Mouse (Mus musculus): ENCODE data around the gene Card10.
"Not testable (repeated sequence)": the region's sequence is repeated elsewhere in the genome, so short reads cannot be mapped to it uniquely, and the experiment has no call there.

The Card10 gene

GRCm38 (mm10) chr15:78802776-78803391 is at the start of gene Card10:
Gene Card10, minus strand, starts transcription at chr15:78803042.
- no peak for DNase-seq

- DNase-seq = peak; percentile 92
Measured at GRCm38 (mm10) chr15:78851505-78852153, 48.8 kb upstream of the Card10 start.

- DNase-seq = no peak
Measured at GRCm38 (mm10) chr15:78850944-78851343, 48.1 kb upstream of the Card10 start.

GRCm38 (mm10) chr15:78850059-78850824 is 47.4 kb upstream of the Card10 start:
- peak; percentile 27 for DNase-seq

- no peak for DNase-seq
Measured at GRCm38 (mm10) chr15:78849485-78849884, 46.6 kb upstream of the Card10 start.

GRCm38 (mm10) chr15:78848467-78848866 is 45.6 kb upstream of the Card10 start:
- DNase-seq = peak; percentile 84

GRCm38 (mm10) chr15:78846805-78847204 is 44.0 kb upstream of the Card10 start:
- not testable (repeated sequence) for DNase-seq

GRCm38 (mm10) chr15:78846352-78846751 is 43.5 kb upstream of the Card10 start:
- DNase-seq = no peak

- DNase-seq = no peak
Measured at GRCm38 (mm10) chr15:78845867-78846266, 43.0 kb upstream of the Card10 start.

GRCm38 (mm10) chr15:78845321-78845720 is 42.5 kb upstream of the Card10 start:
- DNase-seq = no peak

- DNase-seq = no peak
Measured at GRCm38 (mm10) chr15:78844791-78845190, 41.9 kb upstream of the Card10 start.

- no peak for DNase-seq
Measured at GRCm38 (mm10) chr15:78843581-78844469, 41.0 kb upstream of the Card10 start.

GRCm38 (mm10) chr15:78842371-78843163 is 39.7 kb upstream of the Card10 start, which contains the start of gene Cdc42ep1:
Gene Cdc42ep1, plus strand, starts transcription at chr15:78842624.
- DNase-seq = no peak

- no peak for DNase-seq
Measured at GRCm38 (mm10) chr15:78841161-78841790, 38.4 kb upstream of the Card10 start.

- no peak for DNase-seq
Measured at GRCm38 (mm10) chr15:78840751-78841150, 37.9 kb upstream of the Card10 start.

- no peak for DNase-seq
Measured at GRCm38 (mm10) chr15:78840241-78840640, 37.4 kb upstream of the Card10 start.

- DNase-seq = no peak
Measured at GRCm38 (mm10) chr15:78839744-78840143, 36.9 kb upstream of the Card10 start.

GRCm38 (mm10) chr15:78836086-78836621 is 33.3 kb upstream of the Card10 start:
- no peak for DNase-seq

- peak; percentile 48 for DNase-seq
Measured at GRCm38 (mm10) chr15:78835200-78836085, 32.6 kb upstream of the Card10 start.
